Mouse (Mus musculus) E14TG2a.4 (cell line): ENCODE data around the gene Prrc2b.

Experiments
- H3K27me3 ChIP-seq: 2 replicates; pipeline ENCODE4 v1.6.1; 2014; ENCODE audit warnings: low read length, control low read depth; ENCODE audit not compliant: insufficient read depth
- H3K36me3 ChIP-seq: 2 replicates; pipeline ENCODE4 v1.6.1; 2014; ENCODE audit warnings: low read length, control low read depth; ENCODE audit not compliant: insufficient read depth
- H3K4me1 ChIP-seq: replicated peaks from 2 replicates; pipeline ENCODE4 v1.6.1; 2014; ENCODE audit warnings: low read depth, low read length, control low read depth
- H3K4me3 ChIP-seq: replicated peaks from 2 replicates; pipeline ENCODE4 v1.5.1; 2014; ENCODE audit warnings: mild to moderate bottlenecking, low read length
- H3K9me3 ChIP-seq: 2 replicates; pipeline ENCODE4 v1.6.1; 2014; ENCODE audit warnings: low read length, control low read depth
- CTCF ChIP-seq: conservative IDR thresholded peaks from 2 replicates; pipeline ENCODE4 v1.5.1; 2014; ENCODE audit warnings: low read length
- NANOG ChIP-seq: IDR thresholded peaks from 2 replicates; pipeline ENCODE4 v1.6.1; 2014; ENCODE audit warnings: borderline replicate concordance, low read length, mixed read lengths
- POU5F1 ChIP-seq: IDR thresholded peaks from 2 replicates; pipeline ENCODE4 v1.6.1; 2014; ENCODE audit warnings: low read length, borderline replicate concordance

Prrc2b gene

DNA sequence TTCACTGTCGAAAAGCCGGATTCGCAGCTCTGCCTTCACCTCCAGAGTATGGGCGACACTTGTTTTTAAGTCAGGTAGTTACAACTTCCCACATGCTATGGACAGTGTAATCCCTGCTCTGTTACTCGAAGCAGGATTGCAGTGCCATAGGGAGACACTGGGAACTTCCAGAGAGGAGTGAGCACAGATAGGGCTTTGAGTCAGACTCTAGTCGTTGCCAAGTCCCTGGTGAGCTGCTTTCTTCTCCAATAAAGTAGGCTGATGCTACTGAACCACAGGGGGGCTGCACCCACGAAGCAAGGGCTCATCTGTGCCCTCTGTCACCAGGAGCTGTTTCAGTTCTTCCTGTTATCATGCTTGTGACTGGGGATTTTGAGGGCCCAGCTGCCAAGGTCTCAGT is 70.7 kb downstream of the Prrc2b start:
- H3K4me3 ChIP-seq = no peak overlapping the region
- H3K9me3 ChIP-seq = no peaks in the 10 kb centered on the region
- TF ChIP-seq CTCF (no peak), POU5F1 (no peak), NANOG (no peak)
- peaks cover 100% of the 10 kb centered on the region for H3K36me3 ChIP-seq
- H3K27me3 ChIP-seq = no peaks in the 10 kb centered on the region
- peaks cover 58% of the 10 kb centered on the region for H3K4me1 ChIP-seq

DNA sequence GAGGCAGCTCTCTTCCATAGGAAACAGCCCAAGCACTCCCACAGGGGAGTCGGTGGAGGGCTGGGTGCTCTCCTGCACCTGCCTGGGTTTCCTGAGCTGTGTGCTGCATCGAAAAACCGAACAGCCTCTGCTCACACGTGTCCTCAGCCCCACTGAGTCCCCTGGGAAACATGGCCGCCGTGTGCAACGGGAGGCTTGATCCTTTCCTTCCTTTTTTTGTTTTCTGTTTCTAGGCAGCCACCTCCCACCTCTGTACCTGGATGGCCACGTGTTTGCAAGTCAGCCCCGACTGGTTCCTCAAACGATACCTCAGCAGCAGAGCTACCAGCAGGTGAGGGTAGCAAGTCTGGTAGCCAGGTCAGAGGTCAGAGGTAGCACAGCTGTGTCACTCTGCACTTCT is 71.2 kb downstream of the Prrc2b start:
- Histone ChIP-seq H3K27me3 (no peaks in the 10 kb centered on the region), H3K4me1 (peaks cover 59% of the 10 kb centered on the region), H3K36me3 (peaks cover 100% of the 10 kb centered on the region), H3K9me3 (no peaks in the 10 kb centered on the region), H3K4me3 (no peak overlapping the region)
- TF ChIP-seq NANOG (no peak), CTCF (no peak), POU5F1 (no peak)

DNA sequence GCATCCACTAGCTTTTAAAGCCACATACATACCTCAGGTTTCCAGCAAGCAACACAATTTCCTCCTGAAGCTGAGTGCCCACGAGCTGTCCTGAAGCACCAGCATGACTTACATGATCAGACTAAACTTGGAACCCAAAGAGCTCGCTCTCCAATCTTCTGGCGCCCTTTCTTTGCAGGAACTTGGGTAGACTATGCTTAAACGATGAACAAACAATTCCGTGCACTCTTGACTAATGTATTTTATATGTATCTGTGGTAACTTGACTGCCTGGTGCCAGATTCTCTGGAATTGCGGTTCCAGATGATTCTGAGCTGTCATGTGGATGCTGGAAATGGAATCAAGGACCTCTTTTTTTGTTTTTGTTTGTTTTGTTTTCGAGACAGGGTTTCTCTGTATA is 84.6 kb downstream of the Prrc2b start:
- Histone ChIP-seq H3K27me3 (no peaks in the 10 kb centered on the region), H3K4me1 (peaks cover 61% of the 10 kb centered on the region), H3K4me3 (peak overlapping the region; percentile 92), H3K9me3 (no peaks in the 10 kb centered on the region), H3K36me3 (peaks cover 73% of the 10 kb centered on the region)
- TF ChIP-seq POU5F1 (no peak), NANOG (no peak), CTCF (no peak)

DNA sequence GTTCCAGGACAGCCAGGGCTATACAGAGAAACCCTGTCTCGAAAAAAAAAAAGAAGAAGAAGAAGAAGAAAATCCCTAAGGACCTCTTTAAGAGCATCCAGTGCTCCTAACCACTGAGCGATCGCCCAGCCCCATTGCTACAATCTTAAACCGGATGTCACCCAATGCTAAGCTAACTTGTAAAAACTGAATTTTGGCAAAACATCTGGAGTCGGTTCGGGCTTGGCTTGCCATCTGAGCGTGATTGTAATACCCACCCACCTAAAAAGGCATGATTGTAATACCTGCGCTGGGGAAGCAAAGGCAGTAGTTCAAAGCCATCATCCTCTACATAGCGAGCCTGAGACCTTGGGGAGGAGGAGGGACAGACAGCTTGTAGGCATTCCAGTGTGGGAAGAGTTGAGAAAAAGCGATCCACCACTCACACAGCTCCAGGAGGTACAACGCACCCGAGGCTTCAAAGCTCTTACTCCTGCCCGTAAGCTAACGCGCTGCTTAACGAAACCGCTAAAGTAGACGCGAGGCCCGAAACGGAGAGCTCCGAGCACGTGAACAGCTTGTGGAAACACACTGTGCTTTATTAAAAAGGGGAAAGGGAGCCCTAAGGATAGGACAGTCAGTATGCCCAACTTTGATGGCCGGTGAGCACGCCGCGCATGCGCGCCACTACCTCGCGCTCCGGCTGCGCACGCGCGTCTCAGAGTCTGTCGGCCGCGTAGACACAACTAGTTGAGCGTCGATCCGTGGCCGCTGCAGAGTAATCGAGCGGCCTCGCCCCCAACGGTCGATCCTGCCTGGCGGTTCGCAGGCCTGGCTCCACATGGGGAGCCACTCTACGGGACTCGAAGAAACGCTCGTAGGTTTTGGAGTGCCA is 85.2 kb downstream of the Prrc2b start, which contains the start of gene Pomt1:
Gene Pomt1 (plus strand): TSS at position 705 of the 874 bp plus-strand sequence.
- TF ChIP-seq CTCF (no peak), POU5F1 (no peak), NANOG (no peak)
- Histone ChIP-seq H3K36me3 (peaks cover 74% of the 10 kb centered on the region), H3K9me3 (no peaks in the 10 kb centered on the region), H3K4me3 (peak within 1 kb of the TSS; percentile 92), H3K4me1 (peaks cover 65% of the 10 kb centered on the region), H3K27me3 (no peaks in the 10 kb centered on the region)

DNA sequence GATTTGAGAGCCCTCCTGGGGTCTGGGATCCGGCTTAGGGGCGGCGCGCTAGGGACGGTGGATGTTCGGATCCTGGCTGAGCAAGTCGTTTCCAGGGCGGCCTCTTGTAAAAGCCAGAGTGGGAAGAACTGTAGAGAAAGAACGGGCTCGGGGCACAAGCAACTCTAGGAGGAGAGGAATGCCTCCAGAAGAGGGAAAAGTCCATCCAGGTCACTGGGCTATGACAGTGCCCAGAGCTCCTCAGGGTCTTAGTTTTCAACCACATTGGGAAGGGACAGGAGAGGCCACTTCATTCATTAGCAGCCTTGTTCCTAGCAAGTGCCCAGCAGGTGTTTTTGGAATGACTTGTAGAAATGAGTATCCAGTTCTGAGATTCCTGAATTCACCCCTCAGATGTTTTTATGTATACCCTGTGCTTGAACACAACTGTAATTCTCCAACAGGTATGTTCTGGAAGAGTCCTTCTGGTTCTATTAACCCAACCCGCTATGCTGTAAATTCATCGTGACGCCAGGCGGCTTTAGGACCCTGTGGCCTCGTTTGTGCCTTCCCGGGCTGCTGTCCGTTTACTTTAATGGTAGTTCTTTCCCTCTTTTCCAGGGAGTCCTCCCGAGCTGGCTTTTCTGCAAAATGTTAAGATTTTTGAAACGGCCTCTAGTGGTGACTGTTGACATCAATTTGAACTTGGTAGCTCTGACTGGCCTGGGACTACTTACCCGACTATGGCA is 86.0 kb downstream of the Prrc2b start:
- Histone ChIP-seq H3K36me3 (peaks cover 74% of the 10 kb centered on the region), H3K27me3 (no peaks in the 10 kb centered on the region), H3K4me3 (peak overlapping the region; percentile 92), H3K4me1 (peaks cover 71% of the 10 kb centered on the region), H3K9me3 (no peaks in the 10 kb centered on the region)
- TF ChIP-seq POU5F1 (no peak), CTCF (peak; percentile 30), NANOG (no peak)

DNA sequence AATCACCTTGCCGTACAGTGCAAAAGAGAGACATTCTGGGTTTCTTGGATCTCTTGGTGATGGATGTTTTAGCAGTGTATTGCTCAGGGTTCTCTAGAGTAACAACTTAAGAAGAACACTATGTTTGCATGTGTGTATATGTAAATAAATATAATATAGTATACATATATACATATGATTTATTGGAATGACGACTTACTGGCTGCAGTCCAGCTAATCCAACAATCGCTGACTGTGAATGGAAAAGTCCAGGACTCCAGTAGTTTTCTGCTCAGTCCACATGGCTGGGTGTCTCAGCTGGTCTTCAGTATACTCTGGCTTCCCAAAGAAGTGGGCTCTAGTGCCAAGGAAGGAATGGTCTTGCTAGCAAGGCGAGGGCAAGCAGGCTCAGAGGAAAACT is 86.7 kb downstream of the Prrc2b start:
- Histone ChIP-seq H3K27me3 (no peaks in the 10 kb centered on the region), H3K4me3 (peak overlapping the region; percentile 92), H3K9me3 (no peaks in the 10 kb centered on the region), H3K36me3 (peaks cover 74% of the 10 kb centered on the region), H3K4me1 (peaks cover 71% of the 10 kb centered on the region)
- no peak for TF ChIP-seq POU5F1
- no peak for TF ChIP-seq CTCF
- no peak for TF ChIP-seq NANOG

DNA sequence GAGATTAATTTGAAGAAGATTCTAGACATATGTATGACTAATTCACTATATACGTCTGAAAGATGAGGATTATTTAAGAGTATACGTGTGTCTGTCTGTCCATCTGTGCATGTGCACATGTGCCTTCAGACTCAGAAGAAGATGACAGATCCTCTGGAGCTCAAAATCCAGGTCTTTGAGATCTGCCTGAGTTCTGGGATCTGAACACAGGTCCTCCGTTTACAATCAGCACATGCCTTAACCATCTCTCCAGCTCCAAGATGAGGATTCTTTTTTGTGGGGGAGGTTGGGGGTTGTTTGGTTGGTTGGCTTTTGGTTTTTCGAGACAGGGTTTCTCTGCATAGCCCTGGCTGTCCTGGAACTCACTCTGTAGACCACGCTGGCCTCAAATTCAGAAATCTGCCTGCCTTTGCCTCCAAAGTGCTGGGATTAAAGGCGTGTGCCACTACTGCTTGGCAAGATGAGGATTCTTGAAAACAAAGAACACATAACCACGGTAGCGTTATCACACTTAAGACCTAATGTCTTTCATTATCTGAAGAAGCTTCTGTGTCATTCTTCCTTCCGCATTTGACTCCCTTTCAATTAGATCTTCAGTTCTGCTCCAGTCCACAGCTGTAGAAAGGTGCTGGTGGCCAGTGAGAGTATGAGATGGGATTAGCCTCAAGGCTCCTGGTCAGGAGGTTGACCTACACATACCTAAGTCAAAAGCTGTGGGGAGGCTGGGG is 88.0 kb downstream of the Prrc2b start:
- no peak overlapping the region for H3K4me3 ChIP-seq
- no peak for TF ChIP-seq CTCF
- TF ChIP-seq POU5F1 = no peak
- TF ChIP-seq NANOG = no peak
- no peaks in the 10 kb centered on the region for H3K9me3 ChIP-seq
- peaks cover 62% of the 10 kb centered on the region for H3K4me1 ChIP-seq
- peaks cover 74% of the 10 kb centered on the region for H3K36me3 ChIP-seq
- H3K27me3 ChIP-seq = no peaks in the 10 kb centered on the region

DNA sequence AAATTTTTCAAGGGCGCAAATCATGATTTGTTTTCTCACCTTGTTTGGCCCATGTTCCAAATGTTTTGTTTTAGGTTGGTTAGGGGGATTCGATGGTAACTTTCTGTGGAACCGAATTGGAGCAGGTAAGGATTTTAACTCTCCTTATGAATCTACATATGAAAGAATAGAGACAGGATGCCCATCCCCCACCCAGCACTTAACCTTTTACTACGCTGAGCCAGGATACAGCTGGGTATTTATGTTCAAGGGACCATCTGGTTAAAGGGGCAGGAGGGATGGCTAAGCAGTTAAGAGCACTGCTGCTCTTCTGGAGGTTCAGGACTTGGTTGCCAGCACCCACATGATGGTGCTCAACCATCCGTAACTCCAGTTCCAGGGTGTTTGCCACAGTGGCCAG is 89.7 kb downstream of the Prrc2b start:
- H3K4me1 ChIP-seq = peaks cover 45% of the 10 kb centered on the region
- H3K9me3 ChIP-seq = no peaks in the 10 kb centered on the region
- H3K27me3 ChIP-seq = no peaks in the 10 kb centered on the region
- peaks cover 75% of the 10 kb centered on the region for H3K36me3 ChIP-seq
- TF ChIP-seq NANOG (no peak), CTCF (no peak), POU5F1 (no peak)
- H3K4me3 ChIP-seq = 0 out of 2 replicates have a peak overlapping the region, but pooled peaks have one; percentile 5
